Mouse (Mus musculus) thymus, postnatal 25 days (tissue): Measurements from ENCODE around the gene Rtn4.

Source experiments
- DNase-seq: peaks from one replicate; pipeline ENCODE4 v3.0.0; 2022

The Rtn4 gene

GRCm38 (mm10) chr11:29766313-29766982, 73.7 kb downstream of the Rtn4 start:
- DNase-seq = no peak

DNA sequence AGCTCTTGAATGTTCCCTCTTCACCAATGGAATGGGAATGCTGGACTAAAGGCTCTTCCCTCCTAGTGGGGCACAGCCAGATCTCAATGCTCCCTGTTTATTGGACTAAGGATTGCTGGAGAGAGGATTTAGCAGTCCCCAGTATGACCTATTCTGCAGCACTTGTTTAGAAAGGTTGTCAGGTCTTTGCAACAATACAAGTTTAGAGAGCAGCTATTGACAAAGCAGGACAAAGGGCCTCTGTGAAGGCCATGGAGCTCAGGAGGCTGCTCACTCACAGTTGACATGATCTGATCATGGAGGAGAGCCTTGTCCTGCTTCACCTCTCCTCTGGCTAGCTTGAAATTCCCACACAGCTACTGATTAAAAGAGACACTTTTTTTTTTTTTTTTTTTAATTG, 75.8 kb downstream of the Rtn4 start:
- no peak for DNase-seq

GRCm38 (mm10) chr11:29770666-29771400, 78.1 kb downstream of the Rtn4 start:
- DNase-seq = no peak

DNA sequence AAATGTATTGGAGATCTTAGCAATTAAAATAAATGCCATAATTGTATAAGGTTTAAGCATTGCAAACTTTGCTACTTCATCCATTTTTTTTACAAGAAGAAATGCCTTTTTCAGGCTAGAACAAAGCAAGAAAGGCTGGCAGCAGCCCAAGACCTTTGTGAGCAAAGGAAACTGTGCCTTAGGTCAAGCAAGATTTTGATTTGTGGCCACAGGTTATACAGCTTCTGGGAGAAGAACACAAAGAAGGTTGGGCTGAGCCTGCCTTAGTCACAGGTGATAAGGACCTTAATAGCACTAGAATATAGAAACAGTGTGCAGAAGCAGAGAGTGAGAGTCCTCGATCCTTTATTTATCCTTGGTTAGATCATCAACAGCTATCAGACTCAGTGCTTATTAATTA, 79.5 kb downstream of the Rtn4 start:
- no peak for DNase-seq

DNA sequence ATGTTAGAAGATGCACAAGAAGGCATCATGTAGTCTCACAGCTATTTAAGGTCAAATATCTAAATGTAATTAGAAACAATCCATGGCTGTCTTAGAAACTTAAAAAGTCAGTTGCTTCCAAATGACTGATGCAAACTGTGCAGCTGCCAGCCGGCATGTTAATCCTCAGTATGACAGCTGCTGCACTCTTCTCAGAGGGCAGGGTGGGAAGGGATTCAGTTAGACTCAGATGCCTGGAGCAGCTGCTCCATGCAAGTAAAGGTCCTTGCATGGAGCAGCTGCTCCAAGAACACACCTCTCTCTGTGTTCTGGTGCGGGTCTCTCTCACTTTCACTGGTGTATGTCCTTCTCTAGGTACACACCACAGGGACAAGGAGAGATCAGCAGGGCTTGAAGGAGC, 81.5 kb downstream of the Rtn4 start:
- no peak for DNase-seq

DNA sequence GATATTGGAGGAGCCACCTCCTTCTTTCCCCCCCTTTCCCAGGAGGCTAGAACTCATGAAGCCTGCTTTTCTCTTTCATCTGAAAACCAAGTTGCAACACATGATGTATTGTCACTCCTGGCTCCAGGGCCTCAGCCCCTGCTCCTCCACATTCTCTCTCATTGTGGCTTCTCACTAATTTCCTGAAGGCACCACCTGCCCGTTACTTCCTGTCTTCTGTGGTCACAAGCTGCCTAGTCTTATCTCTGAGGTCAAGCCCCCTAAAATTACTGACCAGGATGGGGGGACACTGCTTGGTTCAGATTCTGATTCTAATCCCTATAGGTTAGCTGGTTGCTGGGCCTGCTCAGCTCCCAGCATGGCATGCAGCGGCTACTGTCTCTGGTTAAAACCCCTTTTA, 82.0 kb downstream of the Rtn4 start:
- DNase-seq = no peak

- DNase-seq = no peak
Measured at GRCm38 (mm10) chr11:29777964-29778363, 85.2 kb downstream of the Rtn4 start.

GRCm38 (mm10) chr11:29778936-29779335, 86.2 kb downstream of the Rtn4 start:
- DNase-seq = no peak

DNA sequence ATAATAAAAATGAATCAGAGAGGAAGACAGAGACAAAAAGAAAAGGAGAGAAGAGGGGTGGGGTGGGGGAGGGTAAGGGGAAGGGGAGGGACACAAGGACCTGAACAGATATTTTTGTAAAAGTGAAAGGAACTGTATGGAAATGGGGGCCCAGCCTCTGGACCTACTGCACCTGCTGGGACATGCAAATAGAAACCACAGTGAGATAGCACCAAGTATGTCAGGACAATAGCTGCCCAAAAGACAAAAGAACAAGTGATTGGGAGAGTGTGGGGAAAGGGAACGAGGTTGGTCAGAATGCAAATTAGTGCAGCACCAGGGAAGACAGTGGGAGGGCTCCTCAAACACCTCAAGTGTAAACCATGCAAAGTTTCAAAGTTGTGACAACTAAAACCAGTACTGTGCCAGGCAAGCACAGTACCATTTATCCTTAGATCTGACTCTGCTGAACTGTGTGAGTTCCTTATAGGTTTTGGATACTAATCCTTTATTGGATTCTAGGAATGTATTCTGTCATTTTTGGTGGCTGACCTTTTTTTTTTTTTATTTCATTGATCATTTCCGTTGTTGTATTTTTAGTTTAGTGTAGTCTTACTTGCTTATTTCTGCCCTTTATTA, 86.8 kb downstream of the Rtn4 start:
- DNase-seq = no peak

DNA sequence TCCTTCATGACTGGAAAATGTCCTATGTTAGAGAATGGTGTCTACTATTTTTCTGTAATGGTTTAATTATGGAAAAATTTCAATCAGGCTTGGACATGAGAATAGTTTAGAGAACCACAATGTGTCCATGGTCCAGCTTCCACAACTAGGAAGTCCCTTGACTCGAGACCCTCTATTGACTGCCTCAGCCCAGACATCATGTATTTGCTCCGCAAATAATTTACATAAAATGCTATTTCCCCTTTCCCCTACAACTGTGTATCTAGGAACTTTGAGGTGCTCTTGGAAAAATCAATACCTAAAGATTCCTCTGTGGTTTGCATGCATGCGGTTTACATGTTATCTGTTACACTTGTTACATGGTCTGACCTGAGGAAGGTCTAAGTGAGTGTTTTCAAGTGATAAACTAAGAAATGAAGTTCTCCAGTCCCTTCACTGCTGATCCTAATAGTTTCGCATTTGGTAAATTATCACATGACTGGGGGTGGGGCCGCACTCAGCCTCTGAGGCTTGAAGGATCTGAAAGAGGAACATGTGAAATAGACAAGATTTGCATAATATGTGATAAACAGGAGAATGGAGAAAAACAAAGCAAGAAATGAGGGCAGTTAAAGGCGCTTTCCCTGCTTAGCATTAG, 94.0 kb downstream of the Rtn4 start:
- DNase-seq = no peak

GRCm38 (mm10) chr11:29787473-29787872, 94.7 kb downstream of the Rtn4 start:
- DNase-seq = no peak

DNA sequence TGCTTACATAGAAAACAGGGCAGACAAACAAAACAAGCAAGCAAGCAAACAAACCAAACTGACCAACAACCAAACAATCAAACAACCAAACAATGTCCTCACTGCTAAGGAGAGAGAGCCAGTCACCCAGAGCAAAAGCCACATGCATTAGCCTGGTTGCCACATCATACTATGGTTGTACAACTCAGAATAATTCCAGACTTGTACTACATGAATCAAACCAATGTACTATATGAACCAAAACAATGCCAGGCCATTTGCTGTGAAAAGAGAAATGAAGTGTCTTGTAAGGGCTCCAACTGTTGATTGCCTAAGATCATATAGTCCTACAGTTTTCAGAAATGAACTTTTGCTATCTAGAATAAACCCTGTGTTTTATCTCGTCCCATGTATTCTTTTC, 95.8 kb downstream of the Rtn4 start:
- DNase-seq = no peak

DNA sequence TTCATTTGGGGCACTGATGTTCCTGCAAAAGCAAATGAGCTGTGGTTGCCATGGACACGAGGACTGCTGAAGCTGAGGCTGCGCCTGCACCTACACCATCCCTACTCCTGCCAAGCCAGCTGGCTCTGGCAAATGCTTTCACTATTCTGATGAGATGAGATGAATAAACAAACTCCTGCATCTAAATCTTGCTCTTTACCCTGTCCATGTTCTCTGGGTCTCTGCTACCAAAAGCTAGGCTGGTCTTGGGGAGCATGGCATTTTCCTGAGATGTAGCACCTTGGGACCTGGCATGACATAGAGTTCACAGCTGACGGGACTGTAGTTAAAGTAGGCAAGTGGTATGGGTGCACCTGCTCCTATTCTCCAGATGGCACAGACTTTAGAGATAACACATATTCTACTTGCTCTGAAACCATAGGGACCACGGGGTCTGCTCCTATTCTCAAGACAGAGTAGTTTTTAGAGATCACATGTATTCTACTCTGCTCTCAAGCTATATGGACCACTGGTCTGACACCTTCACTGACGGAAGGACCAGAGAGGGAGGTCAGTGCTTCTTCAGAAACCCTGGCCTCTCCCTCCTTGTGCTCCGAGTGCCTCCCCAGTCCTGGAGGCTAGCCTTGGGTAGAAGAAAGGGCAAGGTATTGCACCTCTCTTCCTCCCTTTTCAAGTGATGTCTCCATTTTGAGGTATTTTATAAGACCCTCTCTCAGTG, 96.3 kb downstream of the Rtn4 start:
- no peak for DNase-seq

GRCm38 (mm10) chr11:29790796-29791195, 98.0 kb downstream of the Rtn4 start:
- no peak for DNase-seq
